In genomic region chr2:27703852-27704640, GRCm38 (mm10) we compare ENCODE assay signal across 7 mouse cellular contexts. TPM values are rescaled to one million over a fixed set of nuclear protein-coding genes. Genes with fewer than 3 reads are reported as not detected.
DNase-seq lines count a peak whose midpoint lies in the region; ATAC-seq and TF ChIP-seq lines count a peak whose summit lies in the region.

No protein-coding gene starts in this region.

- TF ChIP-seq CTCF in G1E (IDR thresholded peaks at IDR 0.05; ENCODE audit: low read depth, low read length), result no peak
- no peak for TF ChIP-seq CTCF in heart, postnatal 0 days (IDR thresholded peaks at IDR 0.05; ENCODE audit: low read depth)
- TF ChIP-seq CTCF in cerebellum, adult 2 months (IDR thresholded peaks at IDR 0.05; ENCODE audit: borderline replicate concordance, insufficient read depth, low read depth, low read length), result no peak

- H3K36me3 ChIP-seq in G1E (replicated peaks), result no peaks in the 10 kb centered on the region
- H3K36me3 ChIP-seq in heart, postnatal 0 days (replicated peaks; ENCODE audit: control insufficient read depth, insufficient read depth, low read length), result no peaks in the 10 kb centered on the region

- TF ChIP-seq POLR2A in cerebellum, adult 2 months (IDR thresholded peaks at IDR 0.05; ENCODE audit: borderline replicate concordance, insufficient read depth, low read length), result no peak

- H3K4me1 ChIP-seq in G1E (ENCODE audit: insufficient read depth, low read depth, low read length), result peaks cover 85% of the 10 kb centered on the region
- H3K4me1 ChIP-seq in heart, postnatal 0 days (ENCODE audit: control insufficient read depth, insufficient read depth), result peaks cover 55% of the 10 kb centered on the region
- peaks cover 18% of the 10 kb centered on the region for H3K4me1 ChIP-seq in cerebellum, adult 2 months (ENCODE audit: control insufficient read depth, insufficient read depth, low read length)

- no peak overlapping the region for H3K4me2 ChIP-seq in heart, postnatal 0 days (ENCODE audit: low read depth, low read length)

- peak overlapping the region; percentile 48; the same call in 1 of the 2 replicates for H3K4me3 ChIP-seq in G1E (ENCODE audit: low read depth, low read length)
- no peak overlapping the region for H3K4me3 ChIP-seq in heart, postnatal 0 days (ENCODE audit: low read depth, low read length)
- no peak overlapping the region for H3K4me3 ChIP-seq in cerebellum, adult 2 months (replicated peaks; ENCODE audit: insufficient read depth, low read depth, low read length)

- no peak for TF ChIP-seq EP300 in heart, postnatal 0 days (IDR thresholded peaks at IDR 0.05; ENCODE audit: low read depth)

- no peak overlapping the region for H3K27ac ChIP-seq in heart, postnatal 0 days (ENCODE audit: low read depth)
- no peak overlapping the region for H3K27ac ChIP-seq in cerebellum, adult 2 months (ENCODE audit: insufficient read depth, low read length)

- peak; percentile 59 for DNase-seq in G1E (ENCODE audit: low spot score)
- DNase-seq in adrenal gland, postnatal 14 days, result peak; percentile 86
- DNase-seq in heart, postnatal 0 days (ENCODE audit: low spot score), result no peak
- peak; percentile 61 for DNase-seq in lung, postnatal 10 days
- DNase-seq in neural tube, embryonic 10.5 days (ENCODE audit: extremely low spot score, low spot score), result no peak
- no peak for DNase-seq in cerebellum, adult 2 months
- no peak for DNase-seq in ovary, postnatal 10 days (ENCODE audit: low spot score)

- no peaks in the 10 kb centered on the region for H3K9me3 ChIP-seq in G1E (replicated peaks)
- H3K9me3 ChIP-seq in heart, postnatal 0 days (replicated peaks; ENCODE audit: control insufficient read depth, low read length), result no peaks in the 10 kb centered on the region

- no peak overlapping the region for H3K9ac ChIP-seq in heart, postnatal 0 days (replicated peaks; ENCODE audit: low read depth, low read length)

- whole genome bisulfite sequencing in heart, postnatal 0 days, result 43% methylated on average over 9 of the region's 9 CpGs
- WGBS in cerebellum, adult 2 months, result 81% methylated on average over 9 of the region's 9 CpGs

- no peak for ATAC-seq in G1E (ENCODE audit: extremely low read depth, insufficient number of reproducible peaks, low FRiP score, poor library complexity, severe bottlenecking)
- ATAC-seq in heart, postnatal 0 days (ENCODE audit: insufficient read depth, low read depth), result 0 out of 2 replicates have a peak, but pooled peaks have one; percentile 4

- H3K27me3 ChIP-seq in G1E (ENCODE audit: insufficient read depth, low read length), result 0 out of 2 replicates have a peak, but pooled peaks cover 3% of the 10 kb centered on the region
- no peaks in the 10 kb centered on the region for H3K27me3 ChIP-seq in heart, postnatal 0 days (ENCODE audit: control insufficient read depth, insufficient read depth, low read length)
- no peaks in the 10 kb centered on the region for H3K27me3 ChIP-seq in cerebellum, adult 2 months (ENCODE audit: control insufficient read depth, insufficient read depth, low read length)

RNA-seq across cellular contexts. Expression of gene Rxra, which starts 27.8 kb away (rescaled TPM):
- not detected in 2 replicates for total RNA-seq in G1E (2014; fragmentation: Nextera tagmentation)
- total RNA-seq in G1E (2017), result 0.05 and 0.06 TPM in 2 replicates
- polyA plus RNA-seq in G1E (2012), result 0.03 TPM in 1 of 2 replicates, not detected in the other
- total RNA-seq in adrenal gland, postnatal 14 days (2021), result 46.5 and 62.1 TPM in 2 replicates
- total RNA-seq in heart, postnatal 0 days (2014; rRNA removed; ENCODE audit: low replicate concordance), result 56.9 and 81.7 TPM in 2 replicates
- polyA plus RNA-seq in heart, postnatal 0 days (2015; fragmentation: Nextera tagmentation; extraction: Ambion mirVana), result 4.9 and 5.5 TPM in 2 replicates
- polyA plus RNA-seq in cerebellum, adult 2 months (2012; rRNA removed), result 14.9 and 17.5 TPM in 2 replicates

Comparison
In these comparisons a context has a peak if more than half of its experiments do, and no peak if none do; other contexts are left out.
1. DNase-seq: peak in G1E (single experiment), adrenal gland, postnatal 14 days (single experiment) and lung, postnatal 10 days (single experiment); none in heart, postnatal 0 days (single experiment), neural tube, embryonic 10.5 days (single experiment), cerebellum, adult 2 months (0 of 2) and ovary, postnatal 10 days (single experiment).
2. RNA of gene Rxra, which starts 27.8 kb away (total RNA-seq): 46.5 to 62.1 TPM in adrenal gland, postnatal 14 days and 56.9 to 81.7 TPM in heart, postnatal 0 days; 0.05 to 0.06 TPM in G1E; every median in the first group is over 10 times any median in the second.